Mouse (Mus musculus): Measurements from ENCODE around the gene Rinl. TPM values are rescaled to one million over a fixed set of nuclear protein-coding genes. Genes with fewer than 3 reads are reported as not detected.
A peak's percentile ranks its signal among the peaks of the same experiment; 100 is the strongest.

Gene Rinl
- total RNA-seq, 1 experiment: 17.2 TPM

DNA sequence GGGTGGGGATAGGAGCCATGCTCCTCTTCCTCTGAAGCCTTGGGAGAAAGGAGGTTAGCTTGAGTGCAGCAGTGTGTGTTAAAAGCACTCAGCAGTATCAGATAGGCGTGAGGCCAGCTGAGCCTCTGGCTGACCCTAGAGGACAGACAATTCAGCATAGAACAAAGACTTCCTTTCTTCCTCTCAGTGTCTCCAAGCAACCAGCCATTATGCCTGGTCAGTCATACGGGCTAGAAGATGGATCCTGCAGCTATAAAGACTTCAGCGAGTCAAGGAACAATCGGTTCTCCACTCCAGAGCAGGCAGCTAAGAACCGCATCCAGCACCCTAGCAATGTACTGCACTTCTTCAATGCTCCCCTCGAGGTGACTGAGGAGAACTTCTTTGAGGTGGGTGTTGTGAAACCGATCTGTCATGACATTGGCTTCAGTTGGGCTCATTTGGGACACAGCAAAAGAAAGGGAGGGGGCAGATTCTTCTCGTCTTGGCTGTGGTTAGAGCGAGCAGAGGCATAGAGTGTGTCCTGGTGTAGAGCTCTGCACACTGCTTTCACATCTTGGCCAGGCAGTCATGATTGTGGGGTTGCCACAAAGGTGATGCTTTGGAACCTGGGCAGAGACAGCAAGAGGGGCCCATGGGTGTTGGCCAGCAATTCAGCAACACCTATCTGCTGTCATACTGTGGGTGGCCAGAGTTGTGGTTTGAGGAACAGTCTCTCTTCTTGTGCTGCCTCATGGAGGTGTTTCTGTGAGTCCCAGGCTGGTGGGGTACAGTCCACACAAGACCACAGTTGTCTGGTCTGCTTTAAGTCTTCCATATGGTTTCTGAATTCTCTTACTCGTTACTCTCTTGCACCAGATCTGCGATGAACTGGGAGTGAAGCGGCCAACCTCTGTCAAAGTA, 31.8 kb downstream of the Rinl start:
- TF ChIP-seq ZNF384 (IDR thresholded peaks at IDR 0.05; ENCODE audit: low read depth, low read length): no peak
- TF ChIP-seq CHD2 (IDR thresholded peaks at IDR 0.05; ENCODE audit: low read depth, low read length): no peak
- no peak for TF ChIP-seq ZC3H11A (IDR thresholded peaks at IDR 0.05; ENCODE audit: borderline replicate concordance, low read depth, low read length)
- TF ChIP-seq HCFC1 (IDR thresholded peaks at IDR 0.05; ENCODE audit: borderline replicate concordance, insufficient read depth, low read length): no peak
- no peak for TF ChIP-seq MAFK (IDR thresholded peaks at IDR 0.05; ENCODE audit: insufficient read depth, low read depth, low read length)
- Histone ChIP-seq H3K9me3 (ENCODE audit: control insufficient read depth, insufficient read depth, low read depth, low read length) (no peaks in the 10 kb centered on the region), H3K4me3 (ENCODE audit: insufficient read depth in 1 of 2, low read depth in 1 of 2, low read length in 2 of 2, poor library complexity in 1 of 2, severe bottlenecking in 1 of 2) (no peak overlapping the region), H3K27ac (ENCODE audit: insufficient read depth, low read depth, low read length, poor library complexity, severe bottlenecking) (no peak overlapping the region; the same call in 1 of the 2 replicates), H3K9ac (ENCODE audit: insufficient read depth, low read depth, low read length, poor library complexity, severe bottlenecking) (no peak overlapping the region), H3K4me1 (ENCODE audit: control insufficient read depth in 2 of 2, insufficient read depth in 2 of 2, low read length in 2 of 2, poor library complexity in 1 of 2) (peaks cover 0 to 31% of the 10 kb centered on the region in 2 experiments; a peak in 3 of 4 replicates), H3K36me3 (ENCODE audit: control insufficient read depth, insufficient read depth, low read length, poor library complexity, severe bottlenecking) (peaks cover 67% of the 10 kb centered on the region)
- in situ Hi-C loops (cut with MboI; ENCODE audit: low sequenced_read_pairs in 2 of 2, unreplicated experiment in 2 of 2): no loop called here
- DNase-seq (ENCODE audit: low read depth, low spot score): no peak

DNA sequence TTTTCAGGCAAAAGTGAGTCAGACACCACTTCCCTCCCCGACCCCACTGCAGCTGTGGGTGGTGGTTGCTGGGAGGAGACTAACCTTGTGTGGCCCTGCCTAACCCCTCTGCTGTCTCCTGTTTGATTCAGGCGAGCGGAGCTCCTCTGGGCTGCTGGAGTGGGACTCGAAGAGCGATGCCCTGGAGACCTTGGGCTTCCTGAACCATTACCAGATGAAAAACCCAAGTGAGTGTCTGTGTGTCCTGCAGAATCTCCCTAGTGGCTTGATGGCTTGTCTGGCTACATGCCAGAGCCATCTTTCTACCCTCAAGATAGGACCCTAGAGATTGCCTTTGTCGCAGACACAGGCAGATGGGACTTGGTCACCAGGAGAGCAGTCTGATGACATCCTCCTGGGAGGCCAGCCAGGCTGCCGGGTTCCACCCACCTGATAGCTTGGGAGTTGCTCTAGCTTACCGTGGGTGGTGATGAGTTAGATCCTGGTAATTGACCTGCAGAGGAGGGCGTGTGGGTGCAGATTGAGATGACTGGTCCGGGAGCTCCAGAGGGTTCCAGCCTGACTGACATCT, 32.6 kb downstream of the Rinl start:
- Histone ChIP-seq H3K4me3 (ENCODE audit: insufficient read depth in 1 of 2, low read depth in 1 of 2, low read length in 2 of 2, poor library complexity in 1 of 2, severe bottlenecking in 1 of 2) (no peak overlapping the region), H3K27ac (ENCODE audit: insufficient read depth, low read depth, low read length, poor library complexity, severe bottlenecking) (no peak overlapping the region), H3K9ac (ENCODE audit: insufficient read depth, low read depth, low read length, poor library complexity, severe bottlenecking) (no peak overlapping the region), H3K4me1 (ENCODE audit: control insufficient read depth in 2 of 2, insufficient read depth in 2 of 2, low read length in 2 of 2, poor library complexity in 1 of 2) (peaks cover 0 to 28% of the 10 kb centered on the region in 2 experiments; a peak in 2 of 4 replicates), H3K36me3 (ENCODE audit: control insufficient read depth, insufficient read depth, low read length, poor library complexity, severe bottlenecking) (peaks cover 59% of the 10 kb centered on the region), H3K9me3 (ENCODE audit: control insufficient read depth, insufficient read depth, low read depth, low read length) (no peaks in the 10 kb centered on the region)
- in situ Hi-C loops (cut with MboI; ENCODE audit: low sequenced_read_pairs in 2 of 2, unreplicated experiment in 2 of 2): no loop called here
- TF ChIP-seq ZC3H11A (IDR thresholded peaks at IDR 0.05; ENCODE audit: borderline replicate concordance, low read depth, low read length) (no peak), MAFK (IDR thresholded peaks at IDR 0.05; ENCODE audit: insufficient read depth, low read depth, low read length) (no peak), ZNF384 (IDR thresholded peaks at IDR 0.05; ENCODE audit: low read depth, low read length) (no peak), HCFC1 (IDR thresholded peaks at IDR 0.05; ENCODE audit: borderline replicate concordance, insufficient read depth, low read length) (no peak), CHD2 (IDR thresholded peaks at IDR 0.05; ENCODE audit: low read depth, low read length) (no peak)
- no peak for DNase-seq (ENCODE audit: low read depth, low spot score)

DNA sequence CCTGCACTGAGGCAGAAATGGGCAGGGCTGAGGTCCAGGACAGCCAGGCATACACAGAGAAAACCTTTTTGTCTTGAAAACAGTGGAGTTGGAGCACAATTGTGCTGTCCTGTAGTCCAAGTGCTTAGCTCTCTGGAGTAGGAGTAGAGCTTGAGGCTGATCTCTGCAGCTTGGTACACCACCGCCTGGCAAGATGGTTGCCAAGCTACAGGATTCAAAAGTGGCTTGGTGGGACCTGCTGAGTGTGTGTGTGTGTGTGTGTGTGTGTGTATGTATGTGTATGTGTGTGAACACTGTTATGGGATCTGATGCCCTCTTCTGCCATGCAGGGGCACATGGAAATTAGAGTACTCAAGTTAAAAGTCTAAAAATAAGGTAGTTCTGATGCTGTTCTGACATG, 33.8 kb downstream of the Rinl start:
- no peak overlapping the region for H3K4me3 ChIP-seq (ENCODE audit: insufficient read depth in 1 of 2, low read depth in 1 of 2, low read length in 2 of 2, poor library complexity in 1 of 2, severe bottlenecking in 1 of 2)
- no peaks in the 10 kb centered on the region for H3K9me3 ChIP-seq (ENCODE audit: control insufficient read depth, insufficient read depth, low read depth, low read length)
- peaks cover 48% of the 10 kb centered on the region for H3K36me3 ChIP-seq (ENCODE audit: control insufficient read depth, insufficient read depth, low read length, poor library complexity, severe bottlenecking)
- in situ Hi-C loops (cut with MboI; ENCODE audit: low sequenced_read_pairs in 2 of 2, unreplicated experiment in 2 of 2): no loop called here
- H3K27ac ChIP-seq (ENCODE audit: insufficient read depth, low read depth, low read length, poor library complexity, severe bottlenecking): no peak overlapping the region
- H3K9ac ChIP-seq (ENCODE audit: insufficient read depth, low read depth, low read length, poor library complexity, severe bottlenecking): no peak overlapping the region
- TF ChIP-seq MAFK (IDR thresholded peaks at IDR 0.05; ENCODE audit: insufficient read depth, low read depth, low read length) (no peak), CHD2 (IDR thresholded peaks at IDR 0.05; ENCODE audit: low read depth, low read length) (peak; percentile 51), ZC3H11A (IDR thresholded peaks at IDR 0.05; ENCODE audit: borderline replicate concordance, low read depth, low read length) (no peak), ZNF384 (IDR thresholded peaks at IDR 0.05; ENCODE audit: low read depth, low read length) (no peak), HCFC1 (IDR thresholded peaks at IDR 0.05; ENCODE audit: borderline replicate concordance, insufficient read depth, low read length) (no peak)
- peaks cover 0 to 24% of the 10 kb centered on the region in 2 experiments; a peak in 2 of 4 replicates for H3K4me1 ChIP-seq (ENCODE audit: control insufficient read depth in 2 of 2, insufficient read depth in 2 of 2, low read length in 2 of 2, poor library complexity in 1 of 2)
- no peak for DNase-seq (ENCODE audit: low read depth, low spot score)

DNA sequence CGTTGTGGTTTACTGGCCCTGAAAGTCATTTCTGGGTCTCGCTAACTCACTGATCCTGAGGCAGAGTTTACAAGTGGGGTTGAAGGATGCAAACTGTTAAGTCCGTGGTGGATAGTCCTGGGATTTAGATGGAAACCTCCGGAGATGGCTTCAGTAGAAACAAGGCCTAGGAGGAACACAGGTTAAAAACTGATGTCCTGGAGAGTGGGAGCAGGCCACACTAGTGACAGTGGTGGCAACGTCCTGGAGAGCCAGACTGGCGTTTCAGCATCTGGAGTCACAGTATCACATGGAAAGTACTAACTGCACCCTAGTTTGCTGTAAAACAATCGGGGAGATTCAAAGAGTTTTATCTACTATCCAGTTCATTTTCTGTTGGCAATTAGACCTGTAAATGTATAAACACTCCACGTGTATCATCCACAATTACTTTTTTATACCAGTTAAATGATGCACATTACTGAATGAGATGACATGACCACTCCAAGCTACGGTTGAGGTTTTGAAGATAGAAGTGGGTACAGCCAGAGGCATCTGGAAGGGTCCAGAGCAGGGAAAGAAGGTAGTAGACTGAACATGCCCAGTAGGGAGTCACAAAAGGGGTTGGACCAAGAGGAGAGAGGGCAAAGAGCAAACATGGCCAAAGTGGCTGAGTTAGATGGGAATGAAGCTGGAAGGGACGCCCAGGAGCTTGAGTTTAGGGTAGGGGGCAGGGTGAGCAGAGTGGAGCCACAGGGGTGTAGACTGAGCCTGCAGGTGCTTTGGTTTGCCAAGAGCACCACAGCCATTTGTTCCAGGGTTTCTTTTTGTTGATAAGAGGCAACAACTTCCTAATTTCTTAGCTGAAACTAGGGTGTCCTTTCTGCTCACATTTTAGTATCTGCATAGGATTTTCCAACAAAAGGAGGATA, 34.5 kb downstream of the Rinl start:
- Histone ChIP-seq H3K4me3 (ENCODE audit: insufficient read depth in 1 of 2, low read depth in 1 of 2, low read length in 2 of 2, poor library complexity in 1 of 2, severe bottlenecking in 1 of 2) (no peak overlapping the region), H3K36me3 (ENCODE audit: control insufficient read depth, insufficient read depth, low read length, poor library complexity, severe bottlenecking) (peaks cover 41% of the 10 kb centered on the region), H3K9ac (ENCODE audit: insufficient read depth, low read depth, low read length, poor library complexity, severe bottlenecking) (no peak overlapping the region), H3K27ac (ENCODE audit: insufficient read depth, low read depth, low read length, poor library complexity, severe bottlenecking) (no peak overlapping the region), H3K9me3 (ENCODE audit: control insufficient read depth, insufficient read depth, low read depth, low read length) (no peaks in the 10 kb centered on the region), H3K4me1 (ENCODE audit: control insufficient read depth in 2 of 2, insufficient read depth in 2 of 2, low read length in 2 of 2, poor library complexity in 1 of 2) (peaks cover 0 to 24% of the 10 kb centered on the region in 2 experiments; a peak in 2 of 4 replicates)
- in situ Hi-C loops (cut with MboI; ENCODE audit: low sequenced_read_pairs in 2 of 2, unreplicated experiment in 2 of 2): no loop called here
- TF ChIP-seq MAFK (IDR thresholded peaks at IDR 0.05; ENCODE audit: insufficient read depth, low read depth, low read length) (no peak), ZC3H11A (IDR thresholded peaks at IDR 0.05; ENCODE audit: borderline replicate concordance, low read depth, low read length) (no peak), CHD2 (IDR thresholded peaks at IDR 0.05; ENCODE audit: low read depth, low read length) (0 out of 2 replicates have a peak, but pooled peaks have one; percentile 21), HCFC1 (IDR thresholded peaks at IDR 0.05; ENCODE audit: borderline replicate concordance, insufficient read depth, low read length) (no peak), ZNF384 (IDR thresholded peaks at IDR 0.05; ENCODE audit: low read depth, low read length) (no peak)
- no peak for DNase-seq (ENCODE audit: low read depth, low spot score)
